Mouse (Mus musculus) myocyte (in vitro differentiated cells): ENCODE measurements at regions not wholly inside any gene's neighbourhood (a gene's known extent, or its start where the extent isn't known, plus 50 kb on each side); places are given as distances from the start of the nearest gene placed in this dataset.

Source experiments
- CEBPB ChIP-seq: IDR thresholded peaks from 2 replicates; pipeline ENCODE4 v1.6.1; 2011; ENCODE audit warnings: mild to moderate bottlenecking, moderate library complexity; ENCODE audit not compliant: poor library complexity, insufficient read depth, severe bottlenecking
- E2F4 ChIP-seq: IDR thresholded peaks from one replicate; pipeline ENCODE4 v1.6.1; 2011; ENCODE audit warnings: mild to moderate bottlenecking, control low read depth, moderate library complexity; ENCODE audit not compliant: insufficient read depth
- MAX ChIP-seq: IDR thresholded peaks from one replicate; pipeline ENCODE4 v1.6.1; 2011; ENCODE audit warnings: low read depth, mild to moderate bottlenecking, control low read depth
- MYOD1 ChIP-seq, 3 experiments: IDR thresholded peaks; one replicate each; pipeline ENCODE4 v1.6.1; 2011; ENCODE audit warnings: control low read depth in 2 of 3, low read depth in 2 of 3, mild to moderate bottlenecking in 2 of 3, moderate library complexity in 1 of 3; ENCODE audit not compliant: insufficient read length in 2 of 3, control insufficient read depth in 1 of 3
- POLR2A ChIP-seq: IDR thresholded peaks from one replicate; pipeline ENCODE4 v1.6.1; 2011; ENCODE audit warnings: low read depth, mild to moderate bottlenecking, control low read depth, moderate library complexity; ENCODE audit not compliant: insufficient read length
- POLR2AphosphoS2 ChIP-seq: IDR thresholded peaks from one replicate; pipeline ENCODE4 v1.6.1; 2011; ENCODE audit warnings: low read depth, control low read depth; ENCODE audit not compliant: insufficient read length
- REST ChIP-seq: IDR thresholded peaks from one replicate; pipeline ENCODE4 v1.6.1; 2011; ENCODE audit warnings: mild to moderate bottlenecking, control low read depth, moderate library complexity; ENCODE audit not compliant: insufficient read depth, insufficient read length
- SRF ChIP-seq: IDR thresholded peaks from one replicate; pipeline ENCODE4 v1.6.1; 2011; ENCODE audit warnings: low read depth; ENCODE audit not compliant: control insufficient read depth, insufficient read length
- TCF12 ChIP-seq: IDR thresholded peaks from one replicate; pipeline ENCODE4 v1.6.1; 2011; ENCODE audit warnings: mild to moderate bottlenecking, control low read depth; ENCODE audit not compliant: poor library complexity, insufficient read depth, severe bottlenecking
- TCF3 ChIP-seq: IDR thresholded peaks from one replicate; pipeline ENCODE4 v1.6.1; 2011; ENCODE audit warnings: low read depth, control low read depth; ENCODE audit not compliant: insufficient read length
- USF1 ChIP-seq: IDR thresholded peaks from one replicate; pipeline ENCODE4 v1.6.1; 2011; ENCODE audit warnings: low read depth, mild to moderate bottlenecking, control low read depth, moderate library complexity

- TF ChIP-seq POLR2A (no peak), POLR2AphosphoS2 (no peak), MAX (no peak), USF1 (no peak), TCF12 (no peak), MYOD1 (IDR thresholded peaks at IDR 0.05; ENCODE audit: control insufficient read depth in 1 of 3, insufficient read length in 2 of 3, low read depth in 2 of 3) (no peak), CEBPB (no peak), E2F4 (no peak), REST (no peak), TCF3 (no peak), SRF (no peak)
Measured at GRCm38 (mm10) chr3:115772676-115773075, 57.8 kb upstream of the S1pr1 start.
